Mouse (Mus musculus) bone marrow macrophage, adult 2 months (primary cell): Measurements from ENCODE around the gene Irgm1.

Experiments used
- CTCF ChIP-seq: IDR thresholded peaks from 2 replicates; pipeline ENCODE4 v1.5.1; 2012; ENCODE audit warnings: low read depth, mild to moderate bottlenecking, low read length, moderate library complexity
- POLR2A ChIP-seq: IDR thresholded peaks from 2 replicates; pipeline ENCODE4 v1.6.1; 2012; ENCODE audit warnings: mild to moderate bottlenecking, low read depth, low read length, borderline replicate concordance

GRCm38 (mm10) chr11:48845244-48845815 is 26.2 kb downstream of the Irgm1 start:
- TF ChIP-seq CTCF (no peak), POLR2A (no peak)
